Comparison of ENCODE assay signal across 11 mouse cellular contexts in genomic region chr6:53363981-53364391, GRCm38 (mm10).
DNase-seq lines count a peak whose midpoint lies in the region; ATAC-seq and TF ChIP-seq lines count a peak whose summit lies in the region.
"Had no signal": no experiment of that assay in that cellular context is flagged by ENCODE, and none has a peak within 500 bp of the region (broad histone marks: within the 10 kb centered on the region; RNA-seq: fewer than 3 reads in every experiment).

No protein-coding gene starts in this region.

- intact Hi-C loops in gastrocnemius, adult 2 months (cut with DNase I): no loop called here
- intact Hi-C loops in gastrocnemius, postnatal 14 days (cut with DNase I; ENCODE audit: low total_unique reads): no loop called here

- no peak overlapping the region for H3K9ac ChIP-seq in limb, embryonic 13.5 days
- no peak overlapping the region for H3K9ac ChIP-seq in intestine, embryonic 16.5 days (ENCODE audit: low read depth, low read length)

- WGBS in limb, embryonic 13.5 days: 4% methylated on average over 4 of the region's 4 CpGs
- 29% methylated on average over 4 of the region's 4 CpGs for WGBS in intestine, embryonic 16.5 days

- H3K4me1 ChIP-seq in limb, embryonic 13.5 days: peaks cover 56% of the 10 kb centered on the region
- H3K4me1 ChIP-seq in intestine, embryonic 16.5 days (ENCODE audit: control insufficient read depth, insufficient read depth, low read length): no peaks in the 10 kb centered on the region

- no peaks in the 10 kb centered on the region for H3K9me3 ChIP-seq in limb, embryonic 13.5 days
- no peaks in the 10 kb centered on the region for H3K9me3 ChIP-seq in intestine, embryonic 16.5 days (ENCODE audit: control insufficient read depth, low read length)

- H3K27ac ChIP-seq in gastrocnemius, adult 2 months: peak overlapping the region; percentile 46; the same call in 1 of the 2 replicates
- peak overlapping the region; percentile 82 for H3K27ac ChIP-seq in limb, embryonic 13.5 days
- no peak overlapping the region for H3K27ac ChIP-seq in intestine, embryonic 16.5 days (ENCODE audit: low read length)

- H3K4me2 ChIP-seq in limb, embryonic 13.5 days (replicated peaks): no peak overlapping the region; the same call in 1 of the 2 replicates
- no peak overlapping the region for H3K4me2 ChIP-seq in intestine, embryonic 16.5 days (ENCODE audit: low read depth, low read length)
- H3K4me2 ChIP-seq: midbrain, embryonic 11.5 days had no signal

- H3K27me3 ChIP-seq in limb, embryonic 13.5 days: no peaks in the 10 kb centered on the region
- no peaks in the 10 kb centered on the region for H3K27me3 ChIP-seq in intestine, embryonic 16.5 days (replicated peaks; ENCODE audit: control insufficient read depth, insufficient read depth, low read length)

- H3K4me3 ChIP-seq in gastrocnemius, adult 2 months: no peak overlapping the region
- no peak overlapping the region for H3K4me3 ChIP-seq in limb, embryonic 13.5 days
- H3K4me3 ChIP-seq in intestine, embryonic 16.5 days (ENCODE audit: low read length): no peak overlapping the region

- ATAC-seq in limb, embryonic 13.5 days (ENCODE audit: low FRiP score, low read depth): peak; percentile 36; the same call in 1 of the 2 replicates
- no peak for ATAC-seq in intestine, embryonic 16.5 days

- H3K36me3 ChIP-seq in limb, embryonic 13.5 days: no peaks in the 10 kb centered on the region
- no peaks in the 10 kb centered on the region for H3K36me3 ChIP-seq in intestine, embryonic 16.5 days (ENCODE audit: control insufficient read depth, insufficient read depth, low read length)

- peak; percentile 24 for DNase-seq in gastrocnemius, adult 2 months
- DNase-seq in gastrocnemius, postnatal 14 days: no peak
- DNase-seq in embryo, embryonic 11 days: peak; percentile 69
- DNase-seq in heart, postnatal 4 days: peak; percentile 14
- no peak for DNase-seq in right cerebral cortex, postnatal 25 days
- DNase-seq in thymus, postnatal 25 days: no peak
- DNase-seq: cerebellum, postnatal 25 days; spleen, adult 18-20 months had no signal

- no peak for TF ChIP-seq CTCF in gastrocnemius, adult 2 months (IDR thresholded peaks at IDR 0.05)

Comparison
In these comparisons a context has a peak if more than half of its experiments do, and no peak if none do; other contexts are left out.
1. DNase-seq: peak in gastrocnemius, adult 2 months (single experiment), embryo, embryonic 11 days (single experiment) and heart, postnatal 4 days (single experiment); none in gastrocnemius, postnatal 14 days (single experiment), right cerebral cortex, postnatal 25 days (single experiment) and thymus, postnatal 25 days (single experiment).